Mouse (Mus musculus) liver (tissue): ENCODE measurements at regions not wholly inside any gene's neighbourhood (a gene's known extent, or its start where the extent isn't known, plus 50 kb on each side); places are given as distances from the start of the nearest gene placed in this dataset.

Source experiments
- DNase-seq: peaks from one replicate; pipeline ENCODE4 v3.0.0-alpha.2; 2020; ENCODE audit warnings: mixed read lengths

DNA sequence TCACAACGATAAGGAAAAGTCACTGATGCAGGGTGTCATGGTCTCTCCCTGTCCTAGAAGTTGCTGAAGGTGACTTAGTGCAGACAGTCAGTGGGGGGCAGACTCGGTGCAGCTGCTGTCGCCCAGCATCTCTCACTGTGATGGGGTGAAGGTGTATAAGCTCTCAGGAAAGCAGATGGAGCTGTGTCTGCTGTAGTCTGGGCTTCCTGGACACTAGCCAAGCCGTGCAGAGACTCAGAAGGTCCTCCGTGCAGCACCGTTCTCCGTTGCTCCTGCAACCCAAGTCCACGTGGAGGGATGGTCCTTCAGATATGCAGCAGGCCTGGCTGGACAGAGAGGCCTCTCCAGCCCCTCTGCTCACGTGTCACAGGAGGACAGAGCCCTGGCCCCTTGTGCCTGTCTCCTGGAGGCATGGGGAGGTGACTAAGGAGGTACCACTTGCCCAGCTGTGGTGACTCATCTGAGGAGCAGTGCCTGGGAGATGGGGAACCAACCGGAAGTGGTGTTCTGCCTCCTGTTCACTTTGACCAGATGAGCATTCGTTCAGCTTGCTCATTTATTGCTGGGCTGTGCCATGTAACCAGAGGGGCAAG lies 171.2 kb downstream of the Gadd45g start:
- no peak for DNase-seq

DNA sequence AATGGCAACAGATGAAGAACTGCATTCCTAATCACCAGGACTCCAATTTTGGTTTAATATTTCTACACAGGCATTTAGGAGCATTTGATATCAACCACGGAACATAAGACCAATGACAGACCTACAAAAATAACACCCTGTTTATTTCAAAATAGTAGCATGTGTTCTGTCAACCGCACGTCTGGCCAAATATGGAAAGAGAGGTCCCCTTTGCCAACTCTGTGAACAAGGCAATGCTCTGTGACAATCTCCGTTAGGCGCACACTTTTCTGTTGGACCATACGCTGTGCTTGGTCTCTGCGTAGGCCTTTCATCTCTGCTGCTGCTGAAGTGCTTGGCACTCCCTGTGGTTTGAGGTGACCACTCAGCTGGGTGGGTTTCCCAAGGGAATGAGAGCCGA lies 173.2 kb downstream of the Gadd45g start:
- no peak for DNase-seq

DNA sequence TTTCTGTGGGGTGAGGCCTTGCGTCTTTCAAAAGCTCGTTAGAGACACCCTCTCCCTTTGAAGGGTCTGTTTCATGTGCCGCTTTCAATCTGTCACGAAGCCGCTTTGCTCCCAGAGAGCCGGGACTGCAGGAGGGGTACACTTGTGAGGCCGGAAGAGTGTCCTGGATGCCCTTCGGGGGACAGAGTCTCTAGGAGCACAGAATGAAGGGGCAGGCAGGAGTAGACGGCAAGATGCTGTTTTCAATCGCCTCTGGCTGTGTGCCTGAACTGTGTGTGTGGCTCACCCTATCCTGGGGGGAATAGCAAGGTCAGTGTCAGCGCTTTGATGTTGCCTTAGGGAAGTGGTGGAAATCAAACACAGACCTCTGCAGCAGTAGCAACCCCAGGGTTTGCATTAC lies 174.7 kb downstream of the Gadd45g start:
- DNase-seq: no peak

GRCm38 (mm10) chr13:52021828-52022227 lies 175.3 kb downstream of the Gadd45g start:
- no peak for DNase-seq

DNA sequence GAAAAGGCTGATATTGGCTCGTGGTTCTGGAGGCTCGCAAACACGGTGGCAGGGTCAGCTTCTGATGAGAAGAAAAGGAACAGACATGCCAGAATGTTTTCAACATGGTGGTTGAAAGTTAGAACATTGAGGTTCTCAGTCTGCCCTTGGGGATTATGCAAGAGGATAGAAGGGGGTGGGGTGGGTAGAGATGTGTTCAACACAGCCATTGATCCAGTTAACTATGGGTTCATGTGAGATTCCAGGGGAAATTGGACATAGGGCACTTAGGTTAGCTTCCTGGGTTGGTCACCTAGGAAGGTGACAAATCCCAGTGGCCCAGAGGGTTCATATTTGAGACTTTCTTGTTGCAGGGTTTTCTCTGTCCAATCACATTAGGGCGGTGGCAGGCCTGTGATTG lies 176.1 kb downstream of the Gadd45g start:
- DNase-seq: no peak

- DNase-seq: no peak
These were observed 177.9 kb downstream of the Gadd45g start for GRCm38 (mm10) chr13:52024349-52024748.

DNA sequence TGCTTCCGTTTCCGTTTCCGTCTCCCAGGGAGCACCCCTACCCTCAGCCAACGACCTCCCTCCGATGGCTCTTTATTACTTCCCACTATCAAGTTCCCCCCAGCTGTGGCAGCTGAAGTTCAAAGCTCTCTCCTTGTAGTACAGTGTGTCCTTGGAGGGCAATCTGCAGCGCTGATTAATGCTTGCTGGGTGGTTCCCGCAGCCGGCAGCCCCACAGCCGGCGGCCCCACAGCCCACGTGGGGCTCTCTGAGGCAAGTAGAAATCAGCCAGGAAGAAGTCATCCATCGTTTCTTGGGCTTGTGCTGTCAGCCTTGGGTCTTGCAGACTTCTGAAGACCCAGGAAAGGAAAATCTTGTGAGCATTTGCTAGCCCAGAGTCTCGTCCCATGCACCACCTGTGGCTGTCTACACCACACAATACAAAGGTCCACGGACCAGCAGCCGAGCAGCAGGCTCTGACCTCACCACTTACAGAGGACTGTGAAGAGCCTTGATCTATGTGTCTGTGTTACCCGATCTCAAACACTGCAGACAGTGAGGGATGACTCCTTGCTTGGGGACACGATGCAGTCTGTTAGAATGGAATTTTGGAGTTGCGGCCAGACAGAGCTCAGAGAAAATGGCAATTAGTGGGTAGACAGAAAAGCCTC lies 178.5 kb downstream of the Gadd45g start:
- DNase-seq: peak; percentile 32

- no peak for DNase-seq
These were observed 179.0 kb downstream of the Gadd45g start for GRCm38 (mm10) chr13:52025482-52025848.

GRCm38 (mm10) chr13:52026291-52026690 lies 179.8 kb downstream of the Gadd45g start:
- DNase-seq: no peak

- DNase-seq: no peak
These were observed 183.5 kb downstream of the Gadd45g start for GRCm38 (mm10) chr13:52029868-52030422.

DNA sequence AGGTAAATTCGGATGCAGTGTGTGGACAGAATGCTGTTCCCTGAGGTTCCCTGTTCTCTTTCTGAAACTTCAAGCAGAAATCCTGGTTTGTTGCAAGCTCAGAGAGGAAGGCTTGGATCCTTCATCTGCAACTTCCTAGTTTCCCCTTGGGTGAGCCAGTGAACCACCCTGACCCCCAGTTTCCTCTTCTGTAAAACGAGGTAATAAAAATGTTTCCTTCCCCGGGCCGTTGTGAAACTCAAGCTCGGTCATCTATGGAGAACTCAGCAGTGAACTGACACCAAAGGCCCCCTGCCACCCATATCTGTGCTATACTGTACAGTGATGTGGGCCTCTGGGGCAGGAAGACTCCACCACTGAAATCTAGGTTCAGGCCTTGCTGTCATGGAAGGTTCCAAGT lies 185.0 kb downstream of the Gadd45g start:
- DNase-seq: no peak

GRCm38 (mm10) chr13:52035731-52036130 lies 189.3 kb downstream of the Gadd45g start:
- DNase-seq: no peak

GRCm38 (mm10) chr13:52036351-52036750 lies 189.9 kb downstream of the Gadd45g start:
- DNase-seq: no peak

DNA sequence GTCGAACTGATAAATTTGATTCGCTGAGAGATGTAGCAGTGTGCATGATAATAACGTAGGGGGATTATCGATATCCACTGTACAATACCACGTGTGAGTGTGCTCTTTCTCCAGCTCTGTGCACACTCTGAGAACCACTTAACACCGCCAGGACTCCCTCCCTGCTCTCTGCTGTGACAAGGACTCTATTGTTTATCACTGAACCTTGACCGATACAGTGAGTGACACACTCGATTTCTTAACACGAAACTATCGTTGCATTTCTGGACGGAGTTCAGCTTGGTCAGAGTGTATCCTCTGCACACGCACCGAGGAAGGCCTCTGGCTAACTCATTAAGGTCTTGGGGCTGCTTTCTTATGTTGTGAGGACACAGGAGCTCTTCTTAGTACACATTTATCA lies 190.7 kb downstream of the Gadd45g start:
- no peak for DNase-seq

- DNase-seq: peak; percentile 49
These were observed 195.3 kb downstream of the Gadd45g start for GRCm38 (mm10) chr13:52041467-52042421.

DNA sequence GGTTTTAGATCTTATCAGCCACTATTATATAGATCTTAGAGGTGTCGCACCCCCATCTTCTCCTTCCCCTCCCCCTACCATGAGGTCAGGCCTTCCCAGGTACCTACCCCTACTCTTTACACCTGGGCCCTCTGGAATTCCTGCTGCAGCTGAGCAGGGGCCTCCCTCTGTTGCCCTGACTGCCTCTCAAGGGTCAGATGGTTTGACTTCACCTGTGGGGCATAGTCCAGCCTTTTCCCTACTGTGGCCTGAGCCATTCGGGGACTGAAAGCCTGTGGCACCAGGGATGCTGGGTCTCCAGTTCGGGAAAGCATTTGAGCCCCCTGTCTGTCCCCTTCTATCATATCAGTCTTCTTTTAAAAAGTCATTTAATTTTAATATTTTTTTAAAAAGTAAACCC lies 196.4 kb downstream of the Gadd45g start:
- DNase-seq: no peak

DNA sequence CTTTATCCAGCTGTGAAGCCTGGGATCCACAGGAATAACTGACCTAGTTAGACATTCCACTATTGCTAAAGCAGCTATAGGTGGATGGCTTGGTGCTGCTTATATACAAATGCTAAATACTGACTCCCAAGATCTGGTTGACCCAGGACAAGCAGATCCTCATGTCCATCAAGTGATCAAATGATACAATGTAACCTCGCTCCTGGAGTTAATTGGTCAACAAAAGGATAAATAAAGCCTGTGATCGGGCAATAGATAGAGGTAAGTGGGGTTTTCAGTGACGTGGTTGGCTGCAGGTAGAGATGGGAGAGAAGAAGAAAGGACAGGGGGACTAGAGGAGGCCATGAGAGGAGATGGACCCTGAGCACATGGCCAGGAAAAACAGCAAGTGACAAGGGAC lies 197.4 kb downstream of the Gadd45g start:
- DNase-seq: no peak

- DNase-seq: no peak
These were observed 198.9 kb downstream of the Gadd45g start for GRCm38 (mm10) chr13:52045349-52045748.

DNA sequence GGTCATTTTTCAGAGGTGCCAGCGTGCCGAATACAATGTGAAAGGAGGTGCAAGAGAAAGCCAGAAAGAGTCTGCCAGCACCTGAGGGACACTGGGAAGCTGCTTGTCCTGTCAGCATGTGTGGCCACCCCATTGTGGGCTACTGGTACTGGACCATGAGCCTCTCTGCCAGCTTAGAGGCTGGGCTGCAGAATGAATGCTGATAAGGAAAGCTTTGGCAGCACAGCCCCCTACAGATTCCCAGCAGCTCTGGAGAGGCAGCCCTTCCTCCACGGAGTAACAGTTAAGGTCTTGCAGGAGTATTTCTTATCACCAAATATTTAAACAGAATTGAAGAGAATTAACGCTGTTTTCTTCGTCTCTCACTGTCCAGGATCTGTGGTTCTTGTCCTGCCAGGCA lies 199.5 kb downstream of the Gadd45g start:
- peak; percentile 12 for DNase-seq

- no peak for DNase-seq
These were observed 200.2 kb downstream of the Gadd45g start for GRCm38 (mm10) chr13:52046700-52047099.

DNA sequence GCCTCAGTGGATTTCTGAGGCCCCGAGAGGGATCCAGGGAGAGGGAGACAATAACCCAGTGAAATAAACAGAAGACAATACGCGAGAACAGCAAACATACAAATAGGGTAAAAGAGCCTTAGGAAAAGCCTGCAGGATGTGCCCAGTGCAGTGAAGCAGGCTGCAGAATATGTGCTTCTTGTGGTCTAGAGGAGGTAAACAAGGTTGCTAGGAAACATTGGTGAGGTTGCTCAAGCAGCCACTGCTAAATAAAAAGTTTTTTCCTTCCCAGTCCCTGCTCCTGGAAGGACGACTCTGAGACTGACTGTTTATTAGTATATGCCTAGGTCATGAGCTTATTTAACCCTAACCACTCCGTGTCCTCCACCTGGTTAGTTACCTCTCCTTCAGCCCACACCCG lies 201.5 kb downstream of the Gadd45g start:
- no peak for DNase-seq

- DNase-seq: no peak
These were observed 202.3 kb downstream of the Gadd45g start for GRCm38 (mm10) chr13:52048777-52049176.

DNA sequence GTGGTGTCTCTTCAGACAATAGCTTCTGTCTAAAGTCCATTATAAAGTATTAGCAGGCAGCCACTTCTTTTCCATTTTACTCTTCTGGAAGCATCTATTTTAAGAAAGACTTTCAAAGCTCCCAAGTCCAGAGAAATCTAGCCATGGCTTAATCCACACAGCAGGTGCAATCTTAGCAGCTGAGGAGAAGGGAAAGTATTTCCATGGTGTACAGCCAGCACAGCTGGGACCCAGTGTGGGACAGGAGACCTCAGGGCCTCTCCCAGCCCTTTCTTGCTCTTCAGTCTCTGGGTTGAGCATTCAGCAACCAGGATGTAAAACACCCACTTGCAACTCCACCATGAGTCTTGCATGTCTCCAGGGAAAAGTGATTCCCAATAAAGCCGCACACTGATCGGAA lies 202.8 kb downstream of the Gadd45g start:
- no peak for DNase-seq

GRCm38 (mm10) chr13:52055741-52056140 lies 209.3 kb downstream of the Gadd45g start:
- DNase-seq: no peak
